Mouse (Mus musculus) olfactory bulb, adult 2 months (tissue): Measurements from ENCODE around the gene Plcb2. TPM values are rescaled to one million over a fixed set of nuclear protein-coding genes. Genes with fewer than 3 reads are reported as not detected.

ENCODE experiments used
- H3K27ac ChIP-seq: fragments of 200-500 bp; 2 replicates; pipeline ENCODE4 v1.5.1; 2012; ENCODE audit warnings: low read depth, low read length; ENCODE audit not compliant: insufficient read depth
- H3K4me1 ChIP-seq: fragments of 200-500 bp; 2 replicates; pipeline ENCODE4 v1.6.1; 2012; ENCODE audit warnings: low read length; ENCODE audit not compliant: control insufficient read depth, insufficient read depth
- H3K4me3 ChIP-seq: fragments of 200-500 bp; 2 replicates; pipeline ENCODE4 v1.5.1; 2012; ENCODE audit warnings: mild to moderate bottlenecking, low read depth, low read length, moderate library complexity; ENCODE audit not compliant: insufficient read depth
- CTCF ChIP-seq: fragments of 200-500 bp; IDR thresholded peaks from 2 replicates; pipeline ENCODE4 v1.5.1; 2012; ENCODE audit warnings: low read depth, mild to moderate bottlenecking, low read length, moderate library complexity; ENCODE audit not compliant: insufficient read depth
- POLR2A ChIP-seq: fragments of 200-500 bp; IDR thresholded peaks from 2 replicates; pipeline ENCODE4 v1.6.1; 2012; ENCODE audit warnings: mild to moderate bottlenecking, low read depth, low read length, moderate library complexity; ENCODE audit not compliant: insufficient read depth
- WGBS: fragments of 180-500 bp; shearing (Covaris S2); methylation state at CpG from one replicate; pipeline ENCODE4 v1.1.7; 2018; 5-methylcytosine and 5-hydroxymethylcytosine counted together
- polyA plus RNA-seq: library from polyadenylated mRNA; stranded (reverse); fragments of >200 nt; gene quantifications from 2 replicates; pipeline ENCODE4 v1.2.4, GENCODE M21; 2012; ENCODE audit warnings: low replicate concordance; ENCODE audit not compliant: missing spikeins, insufficient read depth, insufficient read length

The Plcb2 gene
- polyA plus RNA-seq, 1 experiment: not detected

DNA sequence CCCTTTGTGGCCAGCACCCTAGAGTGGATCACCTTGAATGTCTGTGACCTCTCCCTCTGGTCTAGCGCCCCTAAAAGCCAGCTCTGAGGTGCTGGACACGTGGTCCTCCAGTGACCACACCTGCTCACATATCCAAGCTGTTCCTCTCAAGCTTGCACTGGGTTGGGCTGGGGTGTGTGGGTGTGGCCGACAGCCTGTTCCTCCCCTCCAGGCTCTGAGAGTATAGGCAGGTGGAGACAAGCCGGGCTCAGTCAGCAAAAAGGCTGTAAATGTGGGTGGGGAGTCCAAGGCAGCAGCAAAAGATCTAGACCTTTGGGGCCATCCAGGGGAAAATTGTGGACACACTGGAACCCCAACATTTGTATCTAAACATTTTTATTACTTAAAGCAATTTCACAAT lies 69.8 kb downstream of the Plcb2 start:
- H3K4me1 ChIP-seq: peaks cover 24% of the 10 kb centered on the region
- H3K27ac ChIP-seq: no peak overlapping the region
- TF ChIP-seq POLR2A (no peak), CTCF (no peak)
- H3K4me3 ChIP-seq: no peak overlapping the region
- 46% methylated on average over 4 of the region's 4 CpGs for WGBS

Other genes with a start within 250 kb of the Plcb2 start
- gene Srp14, start 248.7 kb downstream of the Plcb2 start, polyA plus RNA-seq: 413 and 726 TPM in 2 replicates
- not detected in 2 replicates for gene Bmf, start 178.8 kb downstream of the Plcb2 start, polyA plus RNA-seq
- gene Bub1b, start 130.2 kb downstream of the Plcb2 start, polyA plus RNA-seq: not detected in 2 replicates
- not detected in 2 replicates for gene Pak6, start 65.1 kb downstream of the Plcb2 start, polyA plus RNA-seq
- not detected in 2 replicates for gene Ankrd63, start 24.5 kb downstream of the Plcb2 start, polyA plus RNA-seq
- not detected in 2 replicates for gene Inafm2, start 17.3 kb upstream of the Plcb2 start, polyA plus RNA-seq
- not detected in 2 replicates for gene Ccdc9b, start 34.2 kb upstream of the Plcb2 start, polyA plus RNA-seq
- not detected in 2 replicates for gene Phgr1, start 44.3 kb upstream of the Plcb2 start, polyA plus RNA-seq
- gene Disp2, start 51.3 kb upstream of the Plcb2 start, polyA plus RNA-seq: 69.0 TPM in 1 of 2 replicates, not detected in the other
- not detected in 2 replicates for gene Knstrn, start 85.6 kb upstream of the Plcb2 start, polyA plus RNA-seq
- 83.0 TPM in 1 of 2 replicates, not detected in the other for gene Ivd, start 133.5 kb upstream of the Plcb2 start, polyA plus RNA-seq
- not detected in 2 replicates for gene Bahd1, start 171.9 kb upstream of the Plcb2 start, polyA plus RNA-seq
- gene Chst14, start 198.1 kb upstream of the Plcb2 start, polyA plus RNA-seq: not detected in 2 replicates